Mouse (Mus musculus) large intestine, adult 2 months (tissue): ENCODE results near the gene Cachd1. TPM values are rescaled to one million over a fixed set of nuclear protein-coding genes. Genes with fewer than 3 reads are reported as not detected.

ENCODE experiments used
- DNase-seq: peaks from one replicate; pipeline ENCODE4 v3.0.0-alpha.2; 2012; ENCODE audit warnings: low read depth, low spot score
- WGBS: fragments of 180-500 bp; shearing (Covaris S2); methylation state at CpG from one replicate; pipeline ENCODE4 v1.1.7; 2018; 5-methylcytosine and 5-hydroxymethylcytosine counted together
- polyA plus RNA-seq: library from polyadenylated mRNA; depleted of rRNA; stranded (reverse); fragments of >200 nt; gene quantifications from 2 replicates; pipeline ENCODE4 v1.2.3, GENCODE M21; 2012; rRNA removed

The Cachd1 gene
- polyA plus RNA-seq, 1 experiment, result 27.6 TPM

DNA sequence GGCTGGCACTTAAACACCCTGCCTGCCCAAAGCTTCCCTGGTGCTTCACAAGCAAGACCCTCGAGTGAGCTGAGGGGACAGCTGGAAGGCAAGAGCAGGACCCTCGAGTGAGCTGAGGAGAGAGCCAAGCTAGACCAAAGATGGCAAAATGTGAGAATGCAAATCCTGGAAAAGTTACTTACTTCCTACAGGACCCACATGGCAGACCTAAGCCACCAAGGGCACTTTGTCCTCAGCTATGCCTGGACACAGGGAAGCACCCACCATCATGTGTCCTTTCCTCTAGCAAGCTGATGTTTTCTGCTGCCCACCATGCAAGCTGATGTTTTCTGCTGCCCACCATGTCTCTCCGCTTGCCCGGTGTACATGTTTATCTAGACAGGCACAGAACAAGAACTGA, 244.1 kb downstream of the Cachd1 start, which contains the start of gene Gm10577:
TSS of gene Gm10577 (minus strand) at position 101 of the 400 bp plus-strand sequence.
- WGBS, result 70% methylated on average over 4 of the region's 4 CpGs
- no peak for DNase-seq

DNA sequence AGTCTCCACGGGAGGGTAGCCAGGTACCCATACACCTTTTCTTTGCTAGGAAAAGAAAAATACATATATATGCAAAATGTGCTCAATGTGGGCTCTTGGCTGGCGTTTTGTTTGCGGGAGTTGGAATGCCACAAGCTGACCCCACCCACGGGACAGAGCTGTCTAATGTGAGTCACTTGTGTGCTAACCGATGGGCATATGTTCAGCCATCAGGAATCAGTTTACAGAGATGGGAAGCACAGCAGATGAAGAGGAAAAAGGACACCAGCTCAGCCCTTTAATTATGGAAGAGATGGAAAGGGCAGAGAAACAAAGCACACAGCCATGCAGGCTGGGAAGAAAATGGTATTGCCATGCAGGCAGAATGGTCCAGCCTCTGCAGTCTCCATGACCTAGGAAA, 250.1 kb downstream of the Cachd1 start:
- 65% methylated on average over 5 of the region's 5 CpGs for WGBS
- no peak for DNase-seq

DNA sequence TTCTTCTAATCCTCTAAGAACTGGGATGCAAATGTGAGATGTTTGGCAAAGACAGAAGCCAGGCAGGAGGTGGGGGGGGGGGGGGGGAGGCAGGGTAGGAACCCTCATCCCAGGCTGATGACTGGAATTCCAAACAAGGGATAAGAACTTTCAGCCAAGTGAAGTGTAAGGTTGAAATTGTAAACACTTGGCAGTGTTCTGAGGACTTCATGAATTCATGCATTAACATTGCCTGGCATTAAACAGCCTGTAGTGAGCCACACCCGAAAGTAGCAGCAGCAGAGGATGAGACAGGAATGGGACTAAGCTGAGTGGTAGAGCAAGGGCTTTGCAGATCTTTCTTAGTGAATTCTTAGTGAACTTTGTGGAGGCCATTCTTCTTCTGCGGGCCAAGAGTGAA, 250.5 kb downstream of the Cachd1 start:
- 42% methylated on average over 2 of the region's 2 CpGs for WGBS
- no peak for DNase-seq

DNA sequence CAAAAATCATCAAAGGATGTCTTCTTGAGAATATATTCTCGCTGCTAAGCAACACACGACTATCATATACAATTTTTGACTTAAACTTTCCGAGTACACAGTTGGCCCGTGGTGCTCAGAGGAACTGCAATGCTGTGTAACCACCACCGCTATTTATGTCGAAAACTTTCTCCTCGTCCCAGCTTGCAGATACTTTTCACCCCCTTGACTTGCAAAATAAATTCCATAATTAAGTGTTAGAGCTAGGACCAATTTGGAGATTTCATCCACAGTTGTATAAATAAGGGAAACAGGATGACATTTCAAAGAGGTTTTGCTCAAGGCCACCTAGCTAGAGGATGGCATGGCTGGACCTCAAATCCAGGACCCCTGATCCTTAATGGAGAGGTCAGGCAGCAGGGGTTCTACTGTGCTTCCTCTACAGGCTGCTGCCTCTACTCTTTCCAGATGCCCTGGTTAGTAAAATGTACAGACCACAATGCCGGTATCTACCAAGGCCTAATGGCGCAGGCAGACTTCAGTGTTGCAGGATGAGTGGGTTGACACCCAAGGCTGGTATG, 251.5 kb downstream of the Cachd1 start:
- WGBS, result 87% methylated on average over 9 of the region's 9 CpGs
- no peak for DNase-seq

DNA sequence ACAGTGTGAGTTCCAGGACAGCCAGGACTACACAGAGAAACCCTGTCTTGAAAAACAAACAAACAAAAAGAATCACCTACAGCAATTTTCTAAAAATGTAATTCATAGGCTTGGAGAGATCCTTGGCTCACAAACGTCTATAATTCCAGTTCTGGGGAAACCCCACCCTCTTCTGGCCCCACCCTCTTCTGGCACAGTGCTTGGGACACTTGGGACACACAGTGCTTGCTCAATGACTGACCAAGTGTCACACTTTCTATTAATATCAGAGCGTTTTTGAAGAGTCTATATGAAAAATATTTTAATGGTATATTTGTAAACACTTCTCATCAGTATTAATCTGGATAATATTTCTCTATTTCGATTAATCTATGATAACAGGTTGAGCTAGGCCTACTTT, 256.6 kb downstream of the Cachd1 start:
- DNase-seq, result no peak
- 57% methylated on average over 3 of the region's 3 CpGs for WGBS

DNA sequence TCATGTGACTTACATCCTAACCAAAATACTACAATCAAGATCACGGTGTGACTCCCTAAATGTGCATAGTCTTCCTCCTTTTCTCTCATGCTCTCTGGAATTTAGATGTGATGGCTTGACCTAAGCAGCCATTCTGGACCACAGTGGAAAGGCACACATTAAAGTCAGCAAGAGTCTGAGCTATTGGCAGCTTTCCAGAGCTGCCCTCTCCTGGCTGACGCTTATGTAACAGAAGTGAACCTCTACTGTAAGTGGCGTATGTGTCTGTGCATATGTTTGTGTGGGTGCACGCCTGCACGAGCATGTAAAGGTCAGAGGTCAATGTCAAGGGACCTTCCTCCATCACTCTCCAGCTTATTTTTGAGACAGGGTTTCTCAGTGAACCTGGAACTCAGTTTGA, 258.7 kb downstream of the Cachd1 start:
- no peak for DNase-seq
- WGBS, result 60% methylated on average over 5 of the region's 5 CpGs

DNA sequence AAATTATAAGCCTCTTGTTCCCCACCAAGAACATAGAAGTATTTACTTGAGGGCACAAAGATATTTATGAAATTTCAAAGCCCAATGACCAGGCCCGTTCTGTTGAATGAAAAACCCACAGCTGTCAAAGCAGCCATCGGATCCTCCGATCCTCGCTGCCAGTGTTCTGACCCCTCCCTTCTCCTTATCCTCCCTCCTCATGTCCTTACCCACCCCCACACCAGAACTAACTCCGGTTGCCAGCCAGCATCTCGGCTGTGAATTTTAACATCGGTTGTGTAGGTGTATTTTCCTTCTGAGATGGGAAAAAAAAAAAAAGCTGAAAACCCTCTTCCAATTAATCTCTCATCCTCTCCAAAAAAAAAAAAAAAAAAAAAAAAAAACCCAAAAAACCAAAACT, 260.7 kb downstream of the Cachd1 start:
- WGBS, result 79% methylated on average over 7 of the region's 7 CpGs
- no peak for DNase-seq

DNA sequence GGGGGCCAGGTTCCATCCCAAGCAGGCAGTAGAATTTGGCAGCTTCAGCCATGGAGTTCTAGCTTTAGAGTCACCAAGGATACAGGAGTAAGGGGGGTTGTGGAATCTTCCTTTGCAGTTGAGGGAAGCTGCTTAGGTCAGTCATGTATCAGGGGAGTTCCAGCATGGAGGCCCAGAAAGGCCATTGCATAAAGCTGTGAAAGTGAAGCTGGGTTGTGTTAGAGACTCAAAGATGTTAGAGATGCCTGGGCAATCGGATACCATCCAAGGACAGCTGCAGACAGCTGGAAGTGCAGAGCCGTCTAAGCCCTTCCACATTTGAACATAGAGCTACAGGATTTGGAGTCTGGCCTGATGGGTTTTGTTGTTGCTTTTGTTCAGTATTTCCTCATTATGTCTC, 267.2 kb downstream of the Cachd1 start:
- DNase-seq, result no peak
- 65% methylated on average over 2 of the region's 2 CpGs for WGBS

DNA sequence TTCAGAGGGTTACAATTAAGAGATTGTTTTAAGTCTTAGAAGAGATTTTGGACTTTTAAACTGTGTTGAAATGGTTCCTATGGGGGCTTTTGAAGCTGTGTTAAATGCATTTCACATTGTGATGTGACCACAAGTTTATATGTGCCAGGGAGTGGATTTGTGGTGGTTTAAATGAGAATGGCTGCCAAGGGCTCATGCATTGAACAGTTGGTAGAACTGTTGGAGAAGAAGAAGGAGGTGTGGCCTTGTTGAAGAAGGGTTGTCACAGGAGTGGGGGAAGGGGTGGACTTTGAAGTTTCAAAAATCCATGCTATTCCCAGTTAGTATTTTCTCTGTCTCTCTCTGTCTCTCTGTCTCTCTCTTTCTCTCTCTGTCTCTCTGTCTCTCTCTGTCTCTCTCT, 267.7 kb downstream of the Cachd1 start:
- no peak for DNase-seq

DNA sequence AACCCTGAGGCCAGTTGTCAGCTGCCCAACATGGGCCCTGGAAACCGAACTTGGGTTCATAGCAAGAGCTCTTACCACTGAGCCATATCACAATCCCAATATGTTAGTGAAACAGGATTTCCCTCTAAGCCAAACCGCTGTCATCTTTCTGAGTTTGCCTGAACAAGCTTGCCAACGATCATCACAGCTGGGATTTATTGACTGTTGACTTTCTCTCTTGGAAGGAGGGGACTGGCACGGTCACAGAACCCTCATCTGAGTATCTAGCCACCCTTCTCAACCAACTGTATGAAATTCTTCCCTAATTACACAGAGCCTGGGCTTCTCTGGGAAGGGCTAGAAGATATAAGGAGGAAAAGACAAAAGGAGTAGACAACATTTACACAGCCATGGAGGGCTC, 270.1 kb downstream of the Cachd1 start:
- 30% methylated on average over 4 of the region's 4 CpGs for WGBS
- no peak for DNase-seq

DNA sequence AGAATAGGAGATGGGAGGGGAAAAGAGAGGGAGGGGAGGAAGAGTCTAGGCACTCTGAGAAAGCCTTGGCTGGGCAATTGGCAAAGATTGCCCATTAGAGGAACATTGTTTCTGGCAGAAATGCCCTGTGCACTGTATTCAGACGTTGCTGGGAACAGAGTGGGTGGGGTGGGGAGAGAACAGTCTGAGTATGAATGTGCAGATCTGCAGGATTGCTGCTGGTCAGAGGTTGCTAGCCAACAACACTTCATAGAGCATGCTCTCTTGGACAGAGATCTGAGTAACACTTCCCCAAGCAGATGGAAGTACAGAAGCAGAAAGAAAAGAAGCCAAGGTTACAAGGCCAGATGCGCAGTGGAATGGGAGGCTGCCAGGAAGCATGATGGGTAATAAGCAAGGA, 285.7 kb downstream of the Cachd1 start:
- 44% methylated on average over 2 of the region's 2 CpGs for WGBS
- no peak for DNase-seq

DNA sequence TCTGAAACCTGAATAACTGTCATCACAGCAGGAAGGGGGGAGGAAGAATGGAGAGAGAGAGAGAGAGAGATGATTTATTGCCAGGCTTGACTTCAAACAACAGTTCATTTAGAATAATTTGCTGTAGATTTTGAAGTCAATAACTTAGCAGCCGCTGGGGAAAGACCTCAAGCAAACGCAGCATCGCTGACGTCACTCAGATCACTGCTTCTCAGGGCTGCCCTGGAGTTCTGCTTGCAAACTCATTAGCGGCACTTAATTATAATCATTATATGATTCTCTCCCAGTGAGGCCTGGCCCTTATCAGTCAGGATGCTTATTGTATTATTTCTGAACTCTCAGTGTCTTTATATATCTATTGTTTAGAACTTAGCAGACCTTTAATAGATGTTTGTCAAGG, 289.9 kb downstream of the Cachd1 start:
- DNase-seq, result no peak
- WGBS, result 52% methylated on average over 5 of the region's 5 CpGs

DNA sequence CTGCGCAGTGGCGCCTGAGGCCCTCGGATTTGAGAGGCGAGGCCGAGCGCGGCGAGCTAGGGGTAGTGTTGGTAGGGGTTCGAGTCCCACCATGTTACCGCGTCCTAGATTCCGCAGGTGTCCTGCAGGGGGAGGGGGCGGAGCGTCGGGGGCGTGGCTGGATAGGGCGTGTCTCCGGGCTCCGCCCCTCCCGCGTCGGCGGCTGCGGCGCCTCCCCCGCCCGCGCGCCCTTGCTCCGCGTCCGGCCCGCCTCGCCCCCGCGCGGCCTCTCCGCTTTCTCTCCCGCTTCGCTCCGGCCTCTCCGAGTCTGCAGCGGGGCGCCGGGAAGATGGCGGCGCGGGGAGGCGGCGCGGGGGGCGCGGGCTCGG, 292.3 kb downstream of the Cachd1 start, which contains the start of gene Raver2:
TSS of gene Raver2 (plus strand) at position 198 of the 368 bp plus-strand sequence.
- DNase-seq, result no peak
- WGBS, result 4% methylated on average over 48 of the region's 54 CpGs

DNA sequence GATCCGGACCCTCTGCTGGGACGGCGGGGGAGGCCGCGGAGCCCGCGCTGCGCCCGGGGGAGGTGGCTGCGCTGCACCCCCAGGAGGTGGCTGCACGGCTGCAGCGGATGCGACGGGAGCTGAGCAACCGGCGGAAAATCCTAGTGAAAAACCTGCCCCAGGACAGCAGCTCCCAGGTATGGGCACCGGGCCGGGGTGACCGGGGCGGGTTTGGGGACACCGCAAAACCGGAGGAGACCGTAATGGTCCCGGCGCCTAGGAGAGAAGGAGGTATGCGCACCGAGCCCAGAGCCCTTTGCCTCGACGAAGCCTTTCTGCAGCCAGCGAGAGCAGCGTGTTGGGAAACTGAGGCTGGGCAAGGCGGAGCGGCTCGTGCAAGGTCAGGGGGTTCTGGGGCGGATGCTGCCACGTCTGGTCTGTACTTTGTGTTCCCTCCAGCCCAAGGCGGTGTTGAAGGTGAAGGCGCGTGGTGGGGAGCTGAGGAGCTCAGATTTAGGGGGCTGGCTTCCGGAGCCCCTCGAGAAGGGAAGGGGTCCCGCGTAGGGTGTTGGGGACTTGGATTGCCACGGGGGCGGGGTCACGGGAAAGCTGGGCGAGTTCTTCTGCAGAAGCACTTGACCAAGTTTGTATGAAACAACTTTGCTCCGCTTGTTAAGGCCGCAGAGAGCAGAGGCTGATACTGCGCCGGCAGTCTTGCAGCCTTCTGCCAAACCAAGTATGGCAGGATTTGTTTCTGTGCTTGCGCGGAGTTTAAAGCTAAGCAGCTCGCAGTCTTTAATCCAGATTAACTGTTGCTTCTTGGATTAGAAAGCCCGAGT, 292.9 kb downstream of the Cachd1 start:
- no peak for DNase-seq
- 2% methylated on average over 55 of the region's 55 CpGs for WGBS

DNA sequence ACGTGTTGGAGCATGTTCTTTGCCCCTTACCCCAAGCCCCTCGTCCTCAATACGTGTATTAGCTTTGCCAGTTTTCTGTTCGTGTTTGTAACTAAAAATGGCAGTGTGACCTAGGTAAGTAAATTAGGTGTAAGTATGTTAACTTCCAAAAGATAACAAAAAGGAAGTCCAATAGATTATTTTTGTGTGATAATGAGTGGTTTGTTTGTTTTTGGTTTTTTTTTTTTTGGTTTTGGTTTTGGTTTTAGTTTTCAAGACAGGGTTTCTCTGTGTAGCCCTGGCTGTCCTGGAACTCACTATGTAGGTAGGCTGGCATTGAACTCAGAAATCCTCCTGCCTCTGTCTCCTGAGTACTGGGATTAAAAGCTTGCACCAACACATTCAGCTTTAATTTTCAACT, 295.1 kb downstream of the Cachd1 start:
- DNase-seq, result no peak
- 64% methylated on average over 4 of the region's 4 CpGs for WGBS

DNA sequence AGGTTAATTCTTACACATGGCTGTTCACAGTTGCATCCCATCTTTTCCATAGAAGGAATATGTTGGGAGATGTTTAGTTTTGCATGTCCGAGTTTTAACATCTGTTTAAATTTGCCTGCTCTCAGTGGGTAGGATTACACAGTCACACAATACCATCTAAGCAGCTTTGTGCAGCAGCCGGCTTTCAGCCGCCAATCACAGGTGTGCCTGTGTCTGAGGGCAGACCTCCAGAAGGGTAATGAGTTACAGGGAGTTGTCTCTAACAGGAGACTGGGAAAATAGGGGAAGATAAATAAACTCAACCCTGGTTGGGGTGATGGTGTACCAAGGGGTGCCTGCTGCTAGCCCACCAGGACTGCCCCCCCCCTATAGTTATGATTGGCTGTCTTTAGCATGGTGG, 299.9 kb downstream of the Cachd1 start:
- no peak for DNase-seq
- 23% methylated on average over 3 of the region's 3 CpGs for WGBS

Other genes with a start within 250 kb of the Cachd1 start
- not detected in 2 replicates for gene Gm10577, start 244.0 kb downstream of the Cachd1 start, polyA plus RNA-seq